Comparison of ENCODE assay signal across 8 mouse cellular contexts in genomic region chr4:126113943-126114342, GRCm38 (mm10). TPM values are rescaled to one million over a fixed set of nuclear protein-coding genes. Genes with fewer than 3 reads are reported as not detected.
DNase-seq lines count a peak whose midpoint lies in the region; ATAC-seq and TF ChIP-seq lines count a peak whose summit lies in the region.

No protein-coding gene starts in this region.

- H3K4me1 ChIP-seq in forebrain, embryonic 14.5 days (ENCODE audit: control insufficient read depth, insufficient read depth, low read length): peaks cover 14% of the 10 kb centered on the region; the same call in 1 of the 2 replicates
- H3K4me1 ChIP-seq in forebrain, embryonic 13.5 days: peaks cover 36% of the 10 kb centered on the region
- H3K4me1 ChIP-seq in bone marrow, adult 2 months (ENCODE audit: control insufficient read depth, insufficient read depth, low read length): peaks cover 7% of the 10 kb centered on the region; the same call in 1 of the 2 replicates
- H3K4me1 ChIP-seq in limb, embryonic 14.5 days (ENCODE audit: control insufficient read depth, insufficient read depth, low read length): peaks cover 18% of the 10 kb centered on the region

- H3K9me3 ChIP-seq in forebrain, embryonic 14.5 days (replicated peaks; ENCODE audit: control insufficient read depth, low read length): no peaks in the 10 kb centered on the region
- H3K9me3 ChIP-seq in forebrain, embryonic 13.5 days (replicated peaks): no peaks in the 10 kb centered on the region
- H3K9me3 ChIP-seq in limb, embryonic 14.5 days (ENCODE audit: control insufficient read depth, low read length): no peaks in the 10 kb centered on the region

- TF ChIP-seq POLR2A in bone marrow, adult 2 months (IDR thresholded peaks at IDR 0.05; ENCODE audit: borderline replicate concordance, control insufficient read depth, low read depth, low read length): no peak
- no peak for TF ChIP-seq POLR2A in limb, embryonic 14.5 days (IDR thresholded peaks at IDR 0.05; ENCODE audit: borderline replicate concordance, extremely low read depth, insufficient read depth, insufficient read length)

- no peaks in the 10 kb centered on the region for H3K36me3 ChIP-seq in forebrain, embryonic 14.5 days (ENCODE audit: control insufficient read depth, insufficient read depth, low read length)
- peaks cover 6% of the 10 kb centered on the region; the same call in 1 of the 2 replicates for H3K36me3 ChIP-seq in forebrain, embryonic 13.5 days (ENCODE audit: poor library complexity, severe bottlenecking)
- H3K36me3 ChIP-seq in limb, embryonic 14.5 days (ENCODE audit: control insufficient read depth, insufficient read depth, low read length): peaks cover 6% of the 10 kb centered on the region; the same call in 1 of the 2 replicates

- peak; percentile 79 for TF ChIP-seq CTCF in bone marrow, adult 2 months (IDR thresholded peaks at IDR 0.05; ENCODE audit: control insufficient read depth, insufficient read depth, low read length)
- TF ChIP-seq CTCF in gastrocnemius, adult 2 months (IDR thresholded peaks at IDR 0.05): peak; percentile 84

- no peak overlapping the region for H3K4me3 ChIP-seq in forebrain, embryonic 14.5 days (ENCODE audit: low read depth, low read length)
- H3K4me3 ChIP-seq in forebrain, embryonic 13.5 days: no peak overlapping the region
- H3K4me3 ChIP-seq in bone marrow, adult 2 months (replicated peaks; ENCODE audit: control insufficient read depth, low read depth, low read length): no peak overlapping the region
- H3K4me3 ChIP-seq in gastrocnemius, adult 2 months: peak overlapping the region; percentile 46
- H3K4me3 ChIP-seq in limb, embryonic 14.5 days (replicated peaks; ENCODE audit: low read length): no peak overlapping the region

- WGBS in forebrain, embryonic 14.5 days: 16% methylated on average over 6 of the region's 6 CpGs
- WGBS in forebrain, embryonic 13.5 days: 20% methylated on average over 6 of the region's 6 CpGs
- WGBS in bone marrow, adult 2 months: 7% methylated on average over 6 of the region's 6 CpGs
- 17% methylated on average over 6 of the region's 6 CpGs for WGBS in limb, embryonic 14.5 days

- H3K27ac ChIP-seq in forebrain, embryonic 14.5 days (ENCODE audit: low read depth, low read length): no peak overlapping the region
- no peak overlapping the region for H3K27ac ChIP-seq in forebrain, embryonic 13.5 days
- no peak overlapping the region for H3K27ac ChIP-seq in bone marrow, adult 2 months (ENCODE audit: control insufficient read depth, insufficient read depth, low read depth, low read length, poor library complexity)
- peak overlapping the region; percentile 97 for H3K27ac ChIP-seq in gastrocnemius, adult 2 months
- H3K27ac ChIP-seq in limb, embryonic 14.5 days (replicated peaks; ENCODE audit: low read depth, low read length): no peak overlapping the region

- intact Hi-C loops in gastrocnemius, adult 2 months (cut with DNase I): loop anchor here (1.0 kb wide), 1 partner anchor 28 kb away; no protein-coding TSS in a partner anchor

- H3K27me3 ChIP-seq in forebrain, embryonic 14.5 days (replicated peaks; ENCODE audit: control insufficient read depth, insufficient read depth, low read length): no peaks in the 10 kb centered on the region
- no peaks in the 10 kb centered on the region for H3K27me3 ChIP-seq in forebrain, embryonic 13.5 days
- H3K27me3 ChIP-seq in limb, embryonic 14.5 days (ENCODE audit: control insufficient read depth, insufficient read depth, low read length): no peaks in the 10 kb centered on the region

- peak; percentile 53 for DNase-seq in forebrain, embryonic 14.5 days (ENCODE audit: low spot score)
- DNase-seq in 416B (ENCODE audit: low read depth): peak; percentile 74
- peak; percentile 82 for DNase-seq in gastrocnemius, adult 2 months
- DNase-seq in limb, embryonic 14.5 days (ENCODE audit: low spot score): peak; percentile 52
- DNase-seq in natural killer cell, adult 2 months (ENCODE audit: low spot score in 2 of 2): peak; percentile 68 to 75
- peak; percentile 47 to 74 for DNase-seq in urinary bladder, postnatal 4 days (ENCODE audit: low spot score in 2 of 2)

- no peak overlapping the region for H3K4me2 ChIP-seq in forebrain, embryonic 14.5 days (ENCODE audit: low read length)
- no peak overlapping the region for H3K4me2 ChIP-seq in forebrain, embryonic 13.5 days
- no peak overlapping the region for H3K4me2 ChIP-seq in limb, embryonic 14.5 days (replicated peaks; ENCODE audit: low read depth, low read length, severe bottlenecking)

- no peak overlapping the region for H3K9ac ChIP-seq in forebrain, embryonic 14.5 days (ENCODE audit: low read length)
- no peak overlapping the region for H3K9ac ChIP-seq in forebrain, embryonic 13.5 days
- no peak overlapping the region for H3K9ac ChIP-seq in limb, embryonic 14.5 days (ENCODE audit: low read depth, low read length, severe bottlenecking)

- ATAC-seq in forebrain, embryonic 14.5 days: no peak
- no peak for ATAC-seq in forebrain, embryonic 13.5 days
- no peak for ATAC-seq in limb, embryonic 14.5 days (ENCODE audit: low FRiP score, low read depth)

RNA-seq across cellular contexts. Expression of gene Stk40, which starts 10.2 kb away (rescaled TPM):
- 22.2 and 25.1 TPM in 2 replicates for polyA plus RNA-seq in forebrain, embryonic 14.5 days (2014; fragmentation: Nextera tagmentation; extraction: Ambion mirVana)
- 34.2 and 36.1 TPM in 2 replicates for polyA plus RNA-seq in forebrain, embryonic 13.5 days (2015; fragmentation: Nextera tagmentation; extraction: Ambion mirVana)
- 7.5 and 14.0 TPM in 2 replicates for polyA plus RNA-seq in bone marrow, adult 2 months (2011; ENCODE audit: insufficient read depth, insufficient read length, low replicate concordance, missing spikeins)
- 100 to 1,000 TPM; 102 to 108 TPM for total RNA-seq in gastrocnemius, adult 2 months (2021)
- polyA plus RNA-seq in limb, embryonic 14.5 days (2012; rRNA removed): 21.3 and 25.5 TPM in 2 replicates
- 27.9 and 29.1 TPM in 2 replicates for polyA plus RNA-seq in limb, embryonic 14.5 days (2014; fragmentation: Nextera tagmentation; extraction: Ambion mirVana)

RNA-seq across cellular contexts. Expression of gene Lsm10, which starts 17.5 kb away (rescaled TPM):
- polyA plus RNA-seq in forebrain, embryonic 14.5 days (2014; fragmentation: Nextera tagmentation; extraction: Ambion mirVana): 63.1 and 76.6 TPM in 2 replicates
- 55.9 and 56.0 TPM in 2 replicates for polyA plus RNA-seq in forebrain, embryonic 13.5 days (2015; fragmentation: Nextera tagmentation; extraction: Ambion mirVana)
- 6.6 and 21.2 TPM in 2 replicates for polyA plus RNA-seq in bone marrow, adult 2 months (2011; ENCODE audit: insufficient read depth, insufficient read length, low replicate concordance, missing spikeins)
- total RNA-seq in gastrocnemius, adult 2 months (2021): 1 to 10 TPM; 7.3 to 7.4 TPM
- 44.0 and 50.4 TPM in 2 replicates for polyA plus RNA-seq in limb, embryonic 14.5 days (2012; rRNA removed)
- 53.7 and 54.3 TPM in 2 replicates for polyA plus RNA-seq in limb, embryonic 14.5 days (2014; fragmentation: Nextera tagmentation; extraction: Ambion mirVana)

RNA-seq across cellular contexts. Expression of gene Eva1b, which starts 33.6 kb away (rescaled TPM):
- 13.4 and 14.2 TPM in 2 replicates for polyA plus RNA-seq in forebrain, embryonic 14.5 days (2014; fragmentation: Nextera tagmentation; extraction: Ambion mirVana)
- 7.9 and 8.1 TPM in 2 replicates for polyA plus RNA-seq in forebrain, embryonic 13.5 days (2015; fragmentation: Nextera tagmentation; extraction: Ambion mirVana)
- 5.7 and 7.1 TPM in 2 replicates for polyA plus RNA-seq in bone marrow, adult 2 months (2011; ENCODE audit: insufficient read depth, insufficient read length, low replicate concordance, missing spikeins)
- 1 to 10 TPM; 2.9 to 4.4 TPM for total RNA-seq in gastrocnemius, adult 2 months (2021)
- polyA plus RNA-seq in limb, embryonic 14.5 days (2012; rRNA removed): 120 and 155 TPM in 2 replicates
- polyA plus RNA-seq in limb, embryonic 14.5 days (2014; fragmentation: Nextera tagmentation; extraction: Ambion mirVana): 101 and 106 TPM in 2 replicates

RNA-seq across cellular contexts. Expression of gene Sh3d21, which starts 49.3 kb away (rescaled TPM):
- 1.1 TPM in 2 replicates for polyA plus RNA-seq in forebrain, embryonic 14.5 days (2014; fragmentation: Nextera tagmentation; extraction: Ambion mirVana)
- 0.39 and 0.41 TPM in 2 replicates for polyA plus RNA-seq in forebrain, embryonic 13.5 days (2015; fragmentation: Nextera tagmentation; extraction: Ambion mirVana)
- polyA plus RNA-seq in bone marrow, adult 2 months (2011; ENCODE audit: insufficient read depth, insufficient read length, low replicate concordance, missing spikeins): 1.0 TPM in 1 of 2 replicates, not detected in the other
- 1 to 10 TPM in 1 of 2 experiments, under 1 TPM in 1; 0.97 to 1.2 TPM for total RNA-seq in gastrocnemius, adult 2 months (2021)
- polyA plus RNA-seq in limb, embryonic 14.5 days (2012; rRNA removed): 7.1 and 8.5 TPM in 2 replicates
- polyA plus RNA-seq in limb, embryonic 14.5 days (2014; fragmentation: Nextera tagmentation; extraction: Ambion mirVana): 8.9 and 10.9 TPM in 2 replicates

RNA-seq across cellular contexts. Expression of gene Oscp1, which starts 55.6 kb away (rescaled TPM):
- polyA plus RNA-seq in forebrain, embryonic 14.5 days (2014; fragmentation: Nextera tagmentation; extraction: Ambion mirVana): 31.2 and 32.0 TPM in 2 replicates
- 27.8 and 37.7 TPM in 2 replicates for polyA plus RNA-seq in forebrain, embryonic 13.5 days (2015; fragmentation: Nextera tagmentation; extraction: Ambion mirVana)
- polyA plus RNA-seq in bone marrow, adult 2 months (2011; ENCODE audit: insufficient read depth, insufficient read length, low replicate concordance, missing spikeins): 1.3 and 8.2 TPM in 2 replicates
- 1 to 10 TPM; 2.3 to 3.7 TPM for total RNA-seq in gastrocnemius, adult 2 months (2021)
- 5.3 and 5.8 TPM in 2 replicates for polyA plus RNA-seq in limb, embryonic 14.5 days (2012; rRNA removed)
- 13.2 and 13.8 TPM in 2 replicates for polyA plus RNA-seq in limb, embryonic 14.5 days (2014; fragmentation: Nextera tagmentation; extraction: Ambion mirVana)
